12 mouse cellular contexts compared by ENCODE assay signal in the genomic region with DNA sequence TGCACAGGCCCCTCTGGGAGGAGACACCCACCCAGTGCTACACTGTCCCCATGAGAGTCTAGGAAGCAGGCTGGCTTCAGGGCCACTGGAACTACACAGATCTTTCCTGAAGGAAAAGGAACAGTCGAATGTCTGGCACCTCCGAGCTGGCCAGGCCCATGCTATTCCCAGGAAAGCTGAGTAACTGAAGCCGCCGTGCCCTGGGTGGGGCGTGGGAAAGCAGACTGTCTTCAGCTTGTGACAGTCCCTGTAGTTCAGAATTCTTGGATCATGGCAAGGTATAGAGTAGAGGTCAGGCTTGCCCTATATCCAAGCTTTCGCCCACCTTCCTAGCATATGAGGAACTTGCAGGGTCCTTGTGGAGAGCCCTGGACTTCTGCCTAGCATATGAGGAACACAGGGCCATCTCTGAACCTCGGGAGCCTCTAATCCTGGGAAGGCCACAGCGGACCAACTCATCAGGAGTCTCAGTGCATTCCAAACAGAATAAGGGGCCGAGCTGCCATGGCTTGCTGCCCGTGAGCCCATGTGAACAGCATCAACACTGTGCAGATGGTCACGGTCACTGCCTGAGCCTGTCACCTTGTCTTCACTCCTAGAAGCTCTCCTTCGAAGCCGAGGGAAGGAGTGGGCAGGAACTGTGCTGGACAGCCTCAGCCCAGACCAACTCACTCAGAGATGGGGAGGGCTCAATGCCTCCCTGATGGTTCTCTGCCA. TPM values are rescaled to one million over a fixed set of nuclear protein-coding genes. Genes with fewer than 3 reads are reported as not detected.
A peak's percentile ranks its signal among the peaks of the same experiment; 100 is the strongest.
DNase-seq lines count a peak whose midpoint lies in the region; ATAC-seq and TF ChIP-seq lines count a peak whose summit lies in the region.
"Had no signal": no experiment of that assay in that cellular context is flagged by ENCODE, and none has a peak within 500 bp of the region (broad histone marks: within the 10 kb centered on the region; RNA-seq: fewer than 3 reads in every experiment).

No protein-coding gene starts in this region.

- DNase-seq in hindbrain, postnatal 0 days (ENCODE audit: low spot score) = peak; percentile 58
- peak; percentile 60 to 64 for DNase-seq in cerebellum, adult 18-20 months
- DNase-seq in cerebellum, postnatal 10 days = peak; percentile 80 to 84
- no peak for DNase-seq in limb, embryonic 11.5 days (ENCODE audit: low spot score)
- DNase-seq in kidney, adult 11 months = no peak
- DNase-seq: spleen, adult 18-20 months had no signal

- H3K36me3 ChIP-seq in hindbrain, postnatal 0 days (ENCODE audit: insufficient read depth, low read length) = peaks cover 30% of the 10 kb centered on the region
- peaks cover 44% of the 10 kb centered on the region for H3K36me3 ChIP-seq in hindbrain, embryonic 12.5 days
- H3K36me3 ChIP-seq in limb, embryonic 11.5 days (ENCODE audit: control insufficient read depth, insufficient read depth, low read length) = peaks cover 7% of the 10 kb centered on the region

- ATAC-seq in hindbrain, postnatal 0 days = peak; percentile 70
- no peak for ATAC-seq in hindbrain, embryonic 12.5 days (ENCODE audit: low FRiP score)
- no peak for ATAC-seq in limb, embryonic 11.5 days (ENCODE audit: insufficient number of reproducible peaks, low FRiP score, low TSS enrichment, low read depth)
- ATAC-seq in inflammation-experienced regulatory T-cells, adult 6 months = no peak
- ATAC-seq: Patski had no signal

- no peak overlapping the region for H3K4me2 ChIP-seq in hindbrain, postnatal 0 days (ENCODE audit: low read depth, low read length)
- no peak overlapping the region for H3K4me2 ChIP-seq in hindbrain, embryonic 12.5 days (replicated peaks)
- H3K4me2 ChIP-seq in limb, embryonic 11.5 days (ENCODE audit: low read depth, severe bottlenecking) = no peak overlapping the region
- H3K4me2 ChIP-seq: liver, embryonic 15.5 days; midbrain, embryonic 12.5 days had no signal

- H3K27ac ChIP-seq in hindbrain, postnatal 0 days = peak overlapping the region; percentile 62
- no peak overlapping the region for H3K27ac ChIP-seq in hindbrain, embryonic 12.5 days
- peak overlapping the region; percentile 92 for H3K27ac ChIP-seq in limb, embryonic 11.5 days (replicated peaks; ENCODE audit: low read depth, low read length)
- H3K27ac ChIP-seq: liver, embryonic 15.5 days; midbrain, embryonic 12.5 days had no signal

- TF ChIP-seq CTCF in hindbrain, postnatal 0 days (IDR thresholded peaks at IDR 0.05; ENCODE audit: low read depth) = no peak

- 65% methylated on average over 13 of the region's 13 CpGs for WGBS in hindbrain, postnatal 0 days
- 83% methylated on average over 13 of the region's 13 CpGs for WGBS in hindbrain, embryonic 12.5 days
- WGBS in limb, embryonic 11.5 days = 62% methylated on average over 13 of the region's 13 CpGs

- no peaks in the 10 kb centered on the region for H3K9me3 ChIP-seq in hindbrain, postnatal 0 days (ENCODE audit: low read length)
- H3K9me3 ChIP-seq in hindbrain, embryonic 12.5 days (replicated peaks) = no peaks in the 10 kb centered on the region
- H3K9me3 ChIP-seq in limb, embryonic 11.5 days (ENCODE audit: control insufficient read depth, low read length) = no peaks in the 10 kb centered on the region
- H3K9me3 ChIP-seq: liver, embryonic 15.5 days; midbrain, embryonic 12.5 days had no signal

- peaks cover 7% of the 10 kb centered on the region; the same call in 1 of the 2 replicates for H3K4me1 ChIP-seq in hindbrain, postnatal 0 days (ENCODE audit: insufficient read depth, low read length)
- peaks cover 24% of the 10 kb centered on the region; the same call in 1 of the 2 replicates for H3K4me1 ChIP-seq in hindbrain, embryonic 12.5 days
- peaks cover 43% of the 10 kb centered on the region for H3K4me1 ChIP-seq in limb, embryonic 11.5 days (ENCODE audit: control insufficient read depth, insufficient read depth, low read length)
- H3K4me1 ChIP-seq: liver, embryonic 15.5 days; midbrain, embryonic 12.5 days had no signal

- no peaks in the 10 kb centered on the region for H3K27me3 ChIP-seq in hindbrain, postnatal 0 days (ENCODE audit: insufficient read depth, low read length)
- no peaks in the 10 kb centered on the region for H3K27me3 ChIP-seq in hindbrain, embryonic 12.5 days
- H3K27me3 ChIP-seq in limb, embryonic 11.5 days (ENCODE audit: control insufficient read depth, insufficient read depth, low read length) = no peaks in the 10 kb centered on the region
- H3K27me3 ChIP-seq: CH12.LX; liver, embryonic 15.5 days; midbrain, embryonic 12.5 days; Patski had no signal

- no peak overlapping the region for H3K9ac ChIP-seq in hindbrain, postnatal 0 days (replicated peaks; ENCODE audit: low read length)
- no peak overlapping the region for H3K9ac ChIP-seq in hindbrain, embryonic 12.5 days
- H3K9ac ChIP-seq in limb, embryonic 11.5 days (ENCODE audit: low read length) = no peak overlapping the region
- H3K9ac ChIP-seq: liver, embryonic 15.5 days; midbrain, embryonic 12.5 days had no signal

- no peak overlapping the region for H3K4me3 ChIP-seq in hindbrain, postnatal 0 days (ENCODE audit: low read length)
- no peak overlapping the region for H3K4me3 ChIP-seq in hindbrain, embryonic 12.5 days
- H3K4me3 ChIP-seq in limb, embryonic 11.5 days (ENCODE audit: low read depth, low read length) = no peak overlapping the region
- H3K4me3 ChIP-seq: liver, embryonic 15.5 days; midbrain, embryonic 12.5 days had no signal

RNA-seq across cellular contexts. Expression of gene Pqlc2, which starts 44.6 kb away (rescaled TPM):
- total RNA-seq in hindbrain, postnatal 0 days (2014; rRNA removed) = 23.1 and 23.5 TPM in 2 replicates
- 13.3 and 13.7 TPM in 2 replicates for polyA plus RNA-seq in hindbrain, postnatal 0 days (2015; fragmentation: Nextera tagmentation; extraction: Ambion mirVana)
- polyA plus RNA-seq in hindbrain, embryonic 12.5 days (2016; fragmentation: Nextera tagmentation; extraction: Ambion mirVana) = 14.4 and 14.8 TPM in 2 replicates
- polyA plus RNA-seq in limb, embryonic 11.5 days (2014; fragmentation: Nextera tagmentation; extraction: Ambion mirVana) = 13.0 and 16.1 TPM in 2 replicates
- 10 to 100 TPM in 1 of 3 experiments, 1 to 10 TPM in 2; 7.6 to 10.0 (median 9.7) TPM for polyA plus RNA-seq in inflammation-experienced regulatory T-cells, adult 6 months (2017; shearing (Covaris generic))

RNA-seq across cellular contexts. Expression of gene Akr7a5, which starts 44.6 kb away (rescaled TPM):
- total RNA-seq in hindbrain, postnatal 0 days (2014; rRNA removed) = 58.5 and 73.3 TPM in 2 replicates
- polyA plus RNA-seq in hindbrain, postnatal 0 days (2015; fragmentation: Nextera tagmentation; extraction: Ambion mirVana) = 67.6 and 69.2 TPM in 2 replicates
- polyA plus RNA-seq in hindbrain, embryonic 12.5 days (2016; fragmentation: Nextera tagmentation; extraction: Ambion mirVana) = 70.0 and 76.2 TPM in 2 replicates
- polyA plus RNA-seq in limb, embryonic 11.5 days (2014; fragmentation: Nextera tagmentation; extraction: Ambion mirVana) = 121 and 139 TPM in 2 replicates
- polyA plus RNA-seq in inflammation-experienced regulatory T-cells, adult 6 months (2017; shearing (Covaris generic)) = 1 to 10 TPM; 5.4 to 7.7 (median 6.8) TPM

Comparison
In these comparisons a context has a peak if more than half of its experiments do, and no peak if none do; other contexts are left out.
1. DNase-seq: peak in hindbrain, postnatal 0 days (single experiment), cerebellum, adult 18-20 months (2 of 2) and cerebellum, postnatal 10 days (2 of 2); none in limb, embryonic 11.5 days (single experiment) and kidney, adult 11 months (single experiment).